Mouse (Mus musculus): ENCODE results near the gene Bfar. TPM values are rescaled to one million over a fixed set of nuclear protein-coding genes. Genes with fewer than 3 reads are reported as not detected.

Gene Bfar
- total and polyA plus RNA-seq, 3 experiments = 43.1 to 44.4 (median 43.9) TPM

- no peaks in the 10 kb centered on the region for H3K9me3 ChIP-seq (replicated peaks; ENCODE audit: low read length)
- no peaks in the 10 kb centered on the region for H3K79me2 ChIP-seq (replicated peaks; ENCODE audit: control insufficient read depth, extremely low read depth, insufficient read depth, poor library complexity, severe bottlenecking)
- no peak for TF ChIP-seq UBTF (IDR thresholded peaks at IDR 0.05; ENCODE audit: low read depth, low read length)
- no peak for TF ChIP-seq MAZ (IDR thresholded peaks at IDR 0.05; ENCODE audit: low read depth, low read length)
- no peak for TF ChIP-seq NRF1 (IDR thresholded peaks at IDR 0.05; ENCODE audit: low read depth, low read length)
- no peak for TF ChIP-seq POLR2AphosphoS2 (IDR thresholded peaks at IDR 0.05; ENCODE audit: low read depth, low read length)
- TF ChIP-seq USF2 (conservative IDR thresholded peaks at IDR 0.05; ENCODE audit: low read depth, low read length) = no peak
- TF ChIP-seq RCOR1 (conservative IDR thresholded peaks at IDR 0.05; ENCODE audit: low read depth, low read length) = no peak
- TF ChIP-seq IRF4 (IDR thresholded peaks at IDR 0.05; ENCODE audit: low read depth, low read length) = no peak
- TF ChIP-seq E2F4 (IDR thresholded peaks at IDR 0.05; ENCODE audit: insufficient replicate concordance, low read depth, low read length) = no peak
- TF ChIP-seq JUN (IDR thresholded peaks at IDR 0.05; ENCODE audit: insufficient read depth, low read depth, low read length) = no peak
- TF ChIP-seq CHD2 (IDR thresholded peaks at IDR 0.05; ENCODE audit: low read length) = no peak
- no peak for TF ChIP-seq ZNF384 (IDR thresholded peaks at IDR 0.05; ENCODE audit: low read depth, low read length)
- TF ChIP-seq NELFE (IDR thresholded peaks at IDR 0.05; ENCODE audit: low read depth, low read length) = no peak
- no peak for TF ChIP-seq USF1 (IDR thresholded peaks at IDR 0.05; ENCODE audit: low read depth, low read length)
- TF ChIP-seq ETS1 (conservative IDR thresholded peaks at IDR 0.05; ENCODE audit: low read depth, low read length) = no peak
- no peak for TF ChIP-seq POLR2A (IDR thresholded peaks at IDR 0.05; ENCODE audit: low read depth, low read length)
- TF ChIP-seq ELF1 (IDR thresholded peaks at IDR 0.05; ENCODE audit: low read depth, low read length) = no peak
- no peak for TF ChIP-seq SIN3A (IDR thresholded peaks at IDR 0.05; ENCODE audit: low read length)
- H3K4me2 ChIP-seq (ENCODE audit: insufficient read depth, low read depth, poor library complexity, severe bottlenecking) = no peak overlapping the region
- H3K36me3 ChIP-seq (replicated peaks in 1 of 2; ENCODE audit: control insufficient read depth in 1 of 2, insufficient read depth in 1 of 2, low read length in 1 of 2) = no peaks in the 10 kb centered on the region
- H3K9ac ChIP-seq (ENCODE audit: insufficient read depth, low read depth) = no peak overlapping the region
- H3K4me1 ChIP-seq (ENCODE audit: control insufficient read depth in 1 of 2, insufficient read depth in 2 of 2) = peaks cover 4% of the 10 kb centered on the region in 2 experiments; a peak in 2 of 4 replicates
- dilution Hi-C loops (cut with MboI; ENCODE audit: extremely low pct_ligation_motif_present, extremely low pct_unique_long_range_greater_than_20kb, low sequenced_read_pairs) (no loop called here), in situ Hi-C loops (cut with MboI; ENCODE audit: low pct_ligation_motif_present, low pct_unique_long_range_greater_than_20kb, low sequenced_read_pairs) (loop anchor here (25.0 kb wide), 1 partner anchor 291 kb away; no protein-coding TSS in a partner anchor)
- no peak overlapping the region for H3K4me3 ChIP-seq (replicated peaks in 1 of 3; ENCODE audit: low read depth in 2 of 3, low read length in 2 of 3, poor library complexity in 1 of 3)
- H3K27ac ChIP-seq (ENCODE audit: insufficient read depth, low read depth) = no peak overlapping the region
- H3K27me3 ChIP-seq (replicated peaks) = peaks cover 8% of the 10 kb centered on the region
- no peak for DNase-seq (ENCODE audit: extremely low read depth)
These were observed 56.2 kb downstream of the Bfar start for GRCm38 (mm10) chr16:13727811-13728335.

- TF ChIP-seq RCOR1 (conservative IDR thresholded peaks at IDR 0.05; ENCODE audit: low read depth, low read length) (no peak), USF2 (conservative IDR thresholded peaks at IDR 0.05; ENCODE audit: low read depth, low read length) (no peak), ETS1 (conservative IDR thresholded peaks at IDR 0.05; ENCODE audit: low read depth, low read length) (no peak), BHLHE40 (IDR thresholded peaks at IDR 0.05; ENCODE audit: low read depth, low read length) (no peak), MAZ (IDR thresholded peaks at IDR 0.05; ENCODE audit: low read depth, low read length) (no peak), MXI1 (IDR thresholded peaks at IDR 0.05; ENCODE audit: low read depth, low read length) (no peak), MAFK (IDR thresholded peaks at IDR 0.05; ENCODE audit: insufficient replicate concordance, low read length) (no peak), IRF4 (IDR thresholded peaks at IDR 0.05; ENCODE audit: low read depth, low read length) (no peak), ZKSCAN1 (IDR thresholded peaks at IDR 0.05; ENCODE audit: borderline replicate concordance, low read depth, low read length) (no peak), NRF1 (IDR thresholded peaks at IDR 0.05; ENCODE audit: low read depth, low read length) (no peak), KAT2A (IDR thresholded peaks at IDR 0.05; ENCODE audit: insufficient replicate concordance, low read length) (no peak), E2F4 (IDR thresholded peaks at IDR 0.05; ENCODE audit: insufficient replicate concordance, low read depth, low read length) (no peak), POLR2A (IDR thresholded peaks at IDR 0.05; ENCODE audit: low read depth, low read length) (no peak), EP300 (IDR thresholded peaks at IDR 0.05; ENCODE audit: low read length) (no peak), SIN3A (IDR thresholded peaks at IDR 0.05; ENCODE audit: low read length) (no peak), ZNF384 (IDR thresholded peaks at IDR 0.05; ENCODE audit: low read depth, low read length) (no peak), ZMIZ1 (IDR thresholded peaks at IDR 0.05; ENCODE audit: low read depth, low read length) (no peak), ELF1 (IDR thresholded peaks at IDR 0.05; ENCODE audit: low read depth, low read length) (no peak)
- DNase-seq (ENCODE audit: extremely low read depth) = no peak
- in situ Hi-C loops (cut with MboI; ENCODE audit: low pct_ligation_motif_present, low pct_unique_long_range_greater_than_20kb, low sequenced_read_pairs) = loop anchor here (25.0 kb wide), 1 partner anchor 292 kb away; no protein-coding TSS in a partner anchor
These were observed 57.8 kb downstream of the Bfar start for GRCm38 (mm10) chr16:13729428-13729827.

More at GRCm38 (mm10) chr16:13729428-13729827, 57.8 kb downstream of the Bfar start:
- no peaks in the 10 kb centered on the region for H3K79me2 ChIP-seq (replicated peaks; ENCODE audit: control insufficient read depth, extremely low read depth, insufficient read depth, poor library complexity, severe bottlenecking)
- H3K4me1 ChIP-seq (ENCODE audit: control insufficient read depth in 1 of 2, insufficient read depth in 2 of 2) = peaks cover under 1 to 5% of the 10 kb centered on the region in 2 experiments; a peak in 2 of 4 replicates
- no peak overlapping the region for H3K4me3 ChIP-seq (replicated peaks in 1 of 3; ENCODE audit: low read depth in 2 of 3, low read length in 2 of 3, poor library complexity in 1 of 3)
- no peak overlapping the region for H3K27ac ChIP-seq (ENCODE audit: insufficient read depth, low read depth)
- no peaks in the 10 kb centered on the region for H3K9me3 ChIP-seq (replicated peaks; ENCODE audit: low read length)
- no peak overlapping the region for H3K4me2 ChIP-seq (ENCODE audit: insufficient read depth, low read depth, poor library complexity, severe bottlenecking)
- peaks cover 10% of the 10 kb centered on the region for H3K27me3 ChIP-seq (replicated peaks)
- no peak overlapping the region for H3K9ac ChIP-seq (ENCODE audit: insufficient read depth, low read depth)
- dilution Hi-C loops (cut with MboI; ENCODE audit: extremely low pct_ligation_motif_present, extremely low pct_unique_long_range_greater_than_20kb, low sequenced_read_pairs) = no loop called here
- H3K36me3 ChIP-seq (replicated peaks in 1 of 2; ENCODE audit: control insufficient read depth in 1 of 2, insufficient read depth in 1 of 2, low read length in 1 of 2) = no peaks in the 10 kb centered on the region

Data from CH12.LX (cell line).